Mouse (Mus musculus): ENCODE data around the gene Ptges. TPM values are rescaled to one million over a fixed set of nuclear protein-coding genes. Genes with fewer than 3 reads are reported as not detected.
A peak's percentile ranks its signal among the peaks of the same experiment; 100 is the strongest.
"Not testable (repeated sequence)": the region's sequence is repeated elsewhere in the genome, so short reads cannot be mapped to it uniquely, and the experiment has no call there.

Gene Ptges
- polyA plus RNA-seq (2012; rRNA removed) = 64.8 and 69.3 TPM in 2 replicates

DNA sequence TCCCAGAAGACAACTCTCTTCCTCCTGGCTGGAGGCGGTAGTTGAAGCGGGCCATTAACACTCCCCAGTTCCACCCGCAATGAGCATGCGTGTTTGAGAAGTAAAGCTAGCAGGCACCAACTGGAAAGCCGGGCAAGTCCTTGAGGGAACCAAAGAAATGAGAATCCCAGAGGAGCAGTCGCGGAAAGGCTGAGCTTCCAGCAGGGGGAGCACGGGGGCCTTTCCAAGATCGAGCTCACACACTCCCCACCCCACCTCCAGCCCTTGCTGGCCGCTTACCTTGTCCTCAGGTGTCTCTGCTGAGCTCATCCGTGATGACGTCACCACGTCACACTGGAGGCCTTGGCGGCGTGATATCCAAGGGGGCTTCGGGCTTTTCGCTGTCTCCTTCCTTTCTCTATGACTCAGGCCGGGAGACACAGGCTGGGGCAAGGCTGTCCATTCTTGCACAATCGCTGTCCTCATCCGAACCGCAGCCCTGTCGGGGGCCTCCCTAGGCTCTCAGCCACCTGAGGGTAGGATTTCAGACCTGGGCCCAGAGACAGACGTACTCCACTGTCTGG, at the start of gene Ptges:
TSS of gene Ptges (minus strand) at position 381 of the 563 bp plus-strand sequence.
- DNase-seq (ENCODE audit: low spot score) = peak; percentile 45

DNA sequence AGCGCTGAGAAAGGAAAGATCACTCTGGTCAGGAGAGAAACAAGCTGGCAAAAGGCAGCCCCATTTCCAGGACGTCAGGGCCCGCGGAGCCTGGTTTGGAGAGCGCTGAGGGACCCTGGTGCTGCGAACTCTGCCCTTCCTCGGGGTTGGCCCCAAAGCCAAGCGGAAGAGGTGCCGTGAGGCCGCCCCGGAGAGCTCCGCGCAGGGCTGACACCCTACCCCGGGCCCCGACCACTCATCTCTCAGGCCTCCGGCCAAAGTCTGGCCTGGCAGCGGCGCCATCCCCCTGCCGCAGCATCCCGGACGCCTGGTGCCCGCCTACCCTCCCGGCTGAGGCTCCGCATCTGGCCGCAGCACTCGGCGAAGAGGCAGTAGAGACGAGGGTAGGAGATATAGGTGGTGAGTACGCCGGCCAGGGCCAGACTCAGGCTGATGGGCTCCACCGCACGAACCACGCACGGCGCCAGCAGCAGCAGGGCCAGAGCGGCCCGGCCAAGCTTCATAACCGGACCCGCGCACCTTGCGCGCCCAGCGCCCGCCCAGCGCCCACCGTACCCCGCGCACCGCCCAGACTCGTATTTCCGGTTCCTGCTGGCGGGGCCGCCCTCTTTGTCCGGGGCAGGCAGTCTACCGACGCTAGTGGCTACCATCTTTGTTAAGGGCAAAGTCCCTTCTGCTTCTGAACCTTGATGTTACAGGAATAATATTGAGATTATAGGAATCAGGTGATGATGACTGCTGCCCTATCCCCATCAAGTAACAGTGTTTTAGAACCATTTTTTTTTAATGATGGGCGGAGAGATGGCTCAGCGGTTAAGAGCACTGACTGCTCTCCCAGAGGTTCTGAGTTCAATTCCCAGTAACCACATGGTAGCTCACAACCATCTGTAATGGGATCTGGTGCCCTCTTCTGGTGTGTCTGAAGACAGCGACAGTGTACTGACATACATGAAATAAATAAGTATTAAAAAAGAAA, 38.0 kb upstream of the Ptges start, which contains the start of gene Tor1a:
TSS of gene Tor1a (minus strand) at position 582 of the 976 bp plus-strand sequence.
- peak; percentile 81 for DNase-seq (ENCODE audit: low spot score)

DNA sequence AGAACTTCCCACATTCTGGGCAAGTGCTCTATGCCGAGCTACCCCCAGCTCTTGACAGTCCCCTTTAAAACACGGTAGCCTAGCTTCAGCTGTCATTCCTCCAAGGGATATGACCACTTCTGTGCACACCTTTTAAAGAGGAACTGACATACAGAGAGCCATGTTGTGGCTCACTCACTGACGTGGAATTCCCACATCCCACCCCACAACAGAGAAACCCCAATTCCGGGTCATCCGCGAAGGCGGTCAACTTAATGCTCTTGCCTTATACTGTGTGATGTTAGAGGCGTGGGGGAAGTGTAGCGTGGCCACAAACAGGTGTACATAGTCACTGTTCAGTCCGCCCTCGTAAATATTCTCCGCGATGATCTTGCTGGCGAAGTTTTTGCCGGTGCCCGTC, 37.2 kb upstream of the Ptges start:
- DNase-seq (ENCODE audit: low spot score) = no peak

DNA sequence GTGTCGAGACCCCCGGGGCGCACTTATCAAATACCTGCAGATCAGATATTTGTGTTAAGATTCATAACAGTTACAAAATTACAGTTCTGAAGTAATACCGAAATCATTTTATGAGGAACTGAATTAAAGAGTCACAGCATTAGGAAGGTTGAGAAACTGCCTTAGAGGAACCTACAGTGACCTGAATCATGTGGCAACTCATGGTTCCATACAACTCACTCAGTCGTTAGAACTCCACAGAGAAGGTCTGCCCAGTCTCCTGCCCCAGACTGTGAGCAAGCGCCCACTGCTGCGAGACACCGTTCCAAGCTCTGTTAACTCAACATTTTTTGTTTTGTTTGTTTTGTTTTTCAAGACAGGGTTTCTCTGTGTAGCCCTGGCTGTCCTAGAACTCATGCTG, 36.0 kb upstream of the Ptges start:
- no peak for DNase-seq (ENCODE audit: low spot score)

DNA sequence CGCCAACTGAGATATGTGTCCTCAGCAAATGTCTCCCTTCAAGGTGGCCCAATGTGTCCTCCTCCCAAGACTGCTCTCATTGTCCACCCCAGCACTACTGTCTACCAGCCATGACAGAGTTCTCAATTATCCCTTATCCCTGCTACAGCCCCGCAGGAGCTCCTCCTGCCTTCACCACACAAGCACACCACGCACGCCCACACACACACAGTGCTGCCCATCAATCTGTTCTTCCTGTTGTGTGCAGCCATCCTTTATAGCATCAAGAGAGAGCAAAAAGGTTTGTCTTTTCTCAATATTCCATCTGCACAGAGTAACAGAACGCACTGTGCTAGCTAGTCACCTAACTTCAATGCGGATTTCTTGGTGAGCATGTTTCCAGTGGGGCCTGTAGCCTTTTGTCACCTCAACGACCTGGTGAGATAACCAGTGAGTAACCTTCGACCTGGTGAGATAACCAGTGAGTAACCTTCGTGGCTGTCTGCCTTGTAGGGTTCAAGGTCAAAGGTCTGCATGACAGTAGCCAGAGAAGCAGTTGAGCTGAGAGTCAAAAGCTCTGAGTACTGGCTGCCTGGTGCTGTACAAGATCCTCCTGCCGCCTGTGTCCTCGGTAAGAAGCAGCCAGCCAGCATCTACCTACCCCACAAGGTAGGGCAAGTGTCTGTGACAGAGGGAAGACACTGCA, 33.0 kb upstream of the Ptges start:
- DNase-seq (ENCODE audit: low spot score) = no peak

DNA sequence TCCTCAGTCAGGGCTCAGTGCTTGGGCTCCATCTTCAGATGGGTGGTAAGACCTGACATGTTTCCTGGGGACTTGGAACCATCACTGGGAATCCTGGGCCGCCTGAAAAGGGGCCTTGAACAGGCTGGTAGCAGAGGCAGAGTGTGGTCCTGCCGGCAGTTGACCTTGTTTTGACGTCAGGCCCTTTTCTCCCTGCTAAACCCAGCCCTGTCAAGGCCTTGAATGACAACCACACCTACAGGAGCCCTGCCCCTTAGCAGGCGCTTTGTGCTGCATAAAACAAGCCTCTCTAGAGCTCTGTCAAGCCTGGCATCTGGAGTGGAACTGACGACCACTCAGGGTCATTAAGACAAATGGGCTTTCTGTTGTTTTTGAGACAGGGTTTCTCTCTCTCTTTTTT, 30.2 kb upstream of the Ptges start:
- DNase-seq (ENCODE audit: low spot score) = no peak

DNA sequence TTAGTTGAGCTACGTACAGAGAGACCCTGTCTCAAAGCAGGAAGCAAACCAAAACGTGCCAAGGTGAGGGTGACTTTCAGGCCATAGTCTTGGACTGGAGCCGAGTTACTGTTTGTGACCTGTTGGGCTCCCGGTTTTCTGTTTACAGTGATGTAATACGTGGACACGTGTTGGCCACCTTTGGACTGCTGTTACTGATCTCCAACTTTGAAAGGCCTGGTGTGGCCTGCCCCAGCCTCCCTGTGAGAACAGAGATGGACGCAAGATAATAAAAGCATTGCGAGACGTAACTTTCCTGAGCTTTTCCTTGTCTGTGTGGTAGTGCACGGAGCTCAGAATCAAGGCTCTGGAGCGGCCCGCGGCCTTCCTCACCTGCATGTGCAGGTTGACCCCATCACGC, 29.1 kb upstream of the Ptges start:
- DNase-seq (ENCODE audit: low spot score) = no peak

DNA sequence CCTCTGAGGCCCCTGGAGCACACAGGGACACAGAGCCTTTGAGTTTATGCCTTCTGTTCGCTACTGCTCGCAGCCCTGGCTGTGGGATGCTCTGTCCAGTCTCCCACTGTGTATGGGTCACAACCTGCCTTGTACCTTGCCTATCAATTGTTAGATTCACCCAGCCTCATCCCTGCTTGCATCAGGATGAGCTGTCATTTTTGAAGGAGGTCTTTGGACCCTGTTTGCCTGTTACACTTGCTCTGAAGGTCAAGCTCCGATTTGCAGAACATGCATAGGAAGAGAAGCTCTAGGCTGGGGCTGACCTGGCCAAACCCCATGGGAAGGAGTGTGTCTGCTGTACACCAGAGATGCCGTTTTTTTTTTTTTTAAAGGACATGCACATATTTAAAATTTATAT, 27.8 kb upstream of the Ptges start:
- no peak for DNase-seq (ENCODE audit: low spot score)

DNA sequence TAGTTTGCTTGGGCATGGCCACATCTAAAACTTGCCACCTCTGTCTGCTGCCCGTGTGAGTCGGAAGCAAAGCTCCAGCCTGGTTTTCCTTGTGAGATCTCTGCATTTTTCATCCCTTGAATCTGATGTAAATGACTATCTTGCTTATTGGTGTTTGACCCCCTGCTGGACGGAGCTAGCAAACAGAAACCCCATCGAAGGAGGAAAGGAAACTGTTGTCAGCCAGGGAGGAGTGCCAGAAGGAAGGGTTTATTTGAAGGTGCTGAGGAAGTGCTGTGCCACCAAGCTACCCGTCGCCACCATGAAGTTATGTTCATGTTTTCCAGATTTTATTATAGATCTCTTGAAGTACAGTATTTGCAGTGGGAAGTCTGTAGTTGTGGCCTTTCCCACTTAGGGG, 25.1 kb upstream of the Ptges start:
- DNase-seq (ENCODE audit: low spot score) = no peak

DNA sequence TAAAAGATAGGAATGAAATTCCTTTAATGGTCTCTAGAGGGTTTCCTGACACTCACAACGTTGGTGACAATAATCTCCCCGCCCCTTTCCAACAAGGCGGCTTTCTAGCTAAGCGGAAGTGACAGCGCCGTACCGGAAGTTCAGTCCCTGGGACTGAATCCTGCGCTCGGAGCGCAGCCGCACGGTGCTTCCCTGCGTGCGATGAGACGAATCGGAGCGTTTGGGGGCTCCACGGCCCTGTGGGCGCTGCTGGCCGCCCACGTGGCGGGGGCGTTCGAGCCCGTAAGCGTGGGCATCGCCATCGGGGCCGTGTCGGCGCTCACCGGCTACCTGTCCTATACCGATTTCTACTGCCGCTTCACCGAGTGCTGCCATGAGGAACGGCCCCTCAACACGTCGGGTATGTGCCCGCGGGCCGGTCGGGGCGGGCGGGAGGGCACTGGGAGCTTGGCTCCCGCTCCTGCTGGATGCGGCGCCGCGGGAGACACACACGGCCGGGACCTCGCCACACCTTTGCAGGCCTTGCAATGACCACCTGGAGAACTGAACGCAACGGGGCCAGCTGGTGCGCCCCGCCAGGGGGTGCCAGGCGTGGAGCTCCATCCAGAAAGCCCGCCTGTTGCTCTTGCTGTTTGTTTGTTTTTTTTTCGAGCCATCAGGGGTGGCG, 23.3 kb upstream of the Ptges start, which contains the start of gene Tor1b:
TSS of gene Tor1b (plus strand) at position 136 of the 667 bp plus-strand sequence.
- peak; percentile 63 for DNase-seq (ENCODE audit: low spot score)

DNA sequence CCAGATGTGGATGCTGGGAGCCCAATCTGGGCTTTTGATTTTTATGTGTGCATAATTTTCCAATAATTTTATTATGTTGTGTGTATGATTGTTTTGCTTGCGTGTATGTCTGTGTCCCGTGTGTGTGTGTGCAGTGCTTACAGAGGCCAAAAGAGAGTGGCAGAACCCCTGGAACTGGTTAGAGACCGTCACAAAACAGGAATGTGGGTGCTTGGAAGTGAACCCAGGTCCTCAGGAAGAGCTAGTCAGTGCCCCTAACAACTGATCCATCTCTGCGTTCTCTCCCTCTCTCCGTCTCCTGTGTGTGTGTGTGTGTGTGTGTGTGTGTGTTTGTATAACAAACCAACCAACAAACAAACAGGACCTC, 22.8 kb upstream of the Ptges start:
- DNase-seq (ENCODE audit: low spot score) = no peak

DNA sequence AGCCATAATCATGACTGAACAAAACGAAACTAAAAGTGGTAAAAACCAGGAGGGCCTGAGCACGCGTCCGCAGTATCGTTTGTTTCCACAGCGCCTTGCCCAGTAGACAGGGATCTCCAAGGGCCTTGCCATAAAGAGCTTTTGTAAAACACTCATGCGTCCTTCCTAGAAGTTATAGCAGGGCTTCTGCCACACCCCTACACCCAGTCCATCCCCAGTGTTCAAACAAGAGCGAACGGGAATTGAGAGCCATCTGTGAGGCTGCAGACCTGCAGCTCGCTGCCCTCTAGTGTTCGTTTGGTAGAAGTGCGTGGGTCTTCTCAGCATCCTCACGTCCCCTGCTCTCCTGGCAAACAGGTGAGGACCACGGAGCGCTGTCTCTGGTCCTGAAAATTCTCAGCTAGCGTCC, 12.9 kb upstream of the Ptges start:
- DNase-seq (ENCODE audit: low spot score) = no peak

DNA sequence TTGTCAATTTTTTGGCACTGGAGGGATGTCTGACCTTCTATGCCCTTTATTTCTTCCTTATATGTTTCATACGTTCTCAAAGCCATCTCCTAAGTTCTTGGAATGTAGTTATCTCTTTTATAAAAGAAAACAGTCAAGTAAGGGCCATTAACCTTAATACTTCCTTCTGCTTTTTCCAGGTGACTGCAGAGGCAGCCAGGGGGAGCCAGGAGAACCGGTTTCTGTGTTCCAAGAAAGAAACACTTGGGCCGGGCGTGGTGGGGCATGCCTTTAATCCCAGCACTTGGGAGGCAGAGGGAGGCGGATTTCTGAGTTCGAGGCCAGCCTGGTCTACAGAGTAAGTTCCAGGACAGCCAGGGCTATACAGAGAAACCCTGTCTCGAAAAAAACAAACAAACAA, 12.5 kb upstream of the Ptges start:
- DNase-seq (ENCODE audit: low spot score) = not testable (repeated sequence)

DNA sequence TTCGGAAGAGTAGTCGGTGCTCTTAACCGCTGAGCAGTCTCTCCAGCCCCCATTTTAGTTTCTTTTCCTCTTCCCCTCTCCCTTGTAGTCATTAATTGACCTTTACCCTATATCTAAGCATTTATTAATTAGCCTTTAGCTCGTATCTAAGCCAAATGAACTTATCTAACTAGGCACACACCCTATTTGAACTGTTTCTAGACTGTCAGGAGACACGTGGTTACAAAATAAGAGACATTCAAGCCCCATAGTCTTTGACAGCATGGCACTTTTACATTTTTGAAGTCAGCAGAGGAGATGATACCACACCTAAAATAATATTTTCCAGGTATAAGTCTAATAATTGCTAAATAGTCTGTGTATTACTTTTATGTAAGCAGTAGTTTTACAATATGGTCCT, 11.9 kb upstream of the Ptges start:
- no peak for DNase-seq (ENCODE audit: low spot score)

DNA sequence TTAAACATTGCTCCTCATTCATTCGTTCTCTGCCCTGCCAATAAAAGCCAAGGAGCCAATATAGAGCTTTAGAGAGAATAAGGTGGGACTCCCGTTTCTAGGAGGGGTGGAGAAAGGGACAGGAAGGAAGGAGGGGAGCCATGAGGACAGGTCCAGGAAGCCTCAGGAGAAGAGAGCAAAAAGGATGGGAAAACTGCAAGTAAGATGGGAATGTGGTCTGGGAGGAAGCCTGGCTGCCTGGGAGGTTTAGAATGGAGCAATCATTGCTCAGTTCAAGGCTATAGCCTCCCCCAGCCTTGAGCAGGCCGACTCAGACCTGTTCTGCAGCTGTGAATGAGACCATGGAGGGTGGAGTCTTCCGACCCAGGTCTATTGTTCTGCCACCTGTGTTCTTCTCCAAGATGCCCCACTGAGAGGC, 8.9 kb upstream of the Ptges start:
- no peak for DNase-seq (ENCODE audit: low spot score)

DNA sequence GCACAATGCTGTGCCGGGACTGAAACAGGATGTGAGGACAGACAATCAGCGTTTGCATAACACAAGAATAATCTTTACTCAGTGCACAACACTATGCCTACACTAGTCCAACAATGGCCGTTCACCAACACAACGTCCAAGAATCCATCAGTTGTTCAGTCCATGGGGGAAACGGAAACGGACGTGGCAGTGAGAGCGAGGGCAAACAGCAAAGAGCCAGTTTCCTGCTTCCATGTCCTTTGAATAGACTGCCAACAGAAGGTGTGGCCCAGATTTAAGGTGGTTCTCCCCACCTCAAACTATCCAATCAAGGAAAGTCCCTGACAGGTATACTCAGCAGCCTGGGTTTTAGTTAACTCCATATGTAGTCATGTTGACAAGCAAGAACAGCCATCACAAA, 8.1 kb upstream of the Ptges start:
- no peak for DNase-seq (ENCODE audit: low spot score)

DNA sequence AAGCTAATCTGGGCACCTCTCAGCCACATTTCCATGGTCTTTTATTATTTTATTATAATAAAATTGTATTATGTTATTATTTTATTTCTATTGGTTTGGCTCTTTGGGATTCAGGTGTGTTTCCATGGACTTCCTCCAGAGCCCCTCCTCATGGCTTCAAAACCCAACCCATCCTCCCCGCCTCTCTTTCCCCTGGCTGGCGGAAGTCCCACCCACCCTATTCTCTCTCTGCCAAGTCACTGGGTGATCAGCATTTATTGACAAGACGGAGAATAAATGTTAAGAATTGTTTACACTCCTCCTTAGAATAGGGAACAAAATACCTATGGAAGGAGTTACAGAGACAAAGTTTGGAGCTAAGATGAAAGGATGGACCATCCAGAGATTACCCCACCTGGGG, 7.1 kb upstream of the Ptges start:
- no peak for DNase-seq (ENCODE audit: low spot score)

DNA sequence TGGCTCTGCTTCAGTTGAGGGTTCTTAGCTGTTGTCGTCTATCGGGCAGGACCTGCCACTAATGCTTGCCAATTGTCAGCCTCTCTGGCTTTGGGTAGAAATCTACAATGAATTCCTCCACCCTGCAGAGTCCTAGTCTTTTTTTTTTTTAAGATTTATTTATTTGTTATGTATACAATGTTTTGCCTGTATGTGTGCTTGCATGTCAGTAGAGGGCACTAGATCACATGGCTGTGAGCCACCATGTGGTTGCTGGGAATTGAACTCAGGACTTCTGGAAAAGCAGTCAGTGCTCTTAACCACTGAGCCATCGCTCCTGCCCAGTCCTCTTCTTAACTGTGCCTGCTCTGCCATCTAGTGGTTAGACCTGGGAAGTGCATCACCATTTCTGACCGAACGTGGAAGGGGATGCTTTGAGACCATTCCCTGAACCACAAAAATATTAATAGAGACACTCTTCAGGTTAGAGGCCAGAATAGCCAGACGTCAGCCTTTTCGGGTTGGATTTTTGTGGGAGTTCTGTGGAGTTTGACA, 4.3 kb upstream of the Ptges start:
- no peak for DNase-seq (ENCODE audit: low spot score)

DNA sequence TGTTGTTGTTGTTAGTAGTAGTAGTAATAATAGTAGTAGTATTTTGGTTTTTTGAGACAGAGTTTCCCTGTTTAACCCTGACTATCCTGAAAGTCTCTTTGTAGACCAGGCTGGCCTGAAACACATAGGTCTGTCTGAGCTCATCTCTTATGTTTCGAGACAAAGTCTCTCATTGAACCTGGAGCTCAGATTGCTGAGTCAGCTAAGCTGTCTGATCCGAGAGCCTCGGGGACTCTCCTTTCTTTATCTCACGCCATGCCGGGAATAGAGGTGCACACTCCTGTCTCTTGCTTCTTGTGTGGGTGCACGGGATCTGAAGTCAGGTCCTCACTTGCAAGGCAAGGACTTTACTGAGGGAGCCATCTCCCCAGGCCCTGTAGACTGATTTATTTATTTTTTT, 3.4 kb upstream of the Ptges start:
- DNase-seq (ENCODE audit: low spot score) = no peak

DNA sequence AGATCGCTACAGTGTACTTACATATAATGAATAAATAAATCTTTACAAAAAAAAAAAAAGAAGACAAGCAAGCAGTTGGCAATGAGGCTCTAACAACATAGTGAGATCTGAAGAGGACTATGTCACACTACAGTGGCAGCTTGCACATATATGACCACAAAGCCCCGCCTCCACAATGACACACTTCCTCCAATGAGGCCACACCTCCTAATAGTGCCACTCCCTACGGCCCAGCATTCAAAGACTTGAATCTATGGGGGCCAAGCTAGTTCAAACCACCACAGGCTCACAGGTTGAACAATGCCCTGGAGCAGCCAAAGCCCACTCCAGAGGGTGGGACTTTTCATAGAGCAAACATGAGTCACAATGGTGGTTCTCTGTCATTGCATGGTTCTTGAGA, 2.3 kb upstream of the Ptges start:
- no peak for DNase-seq (ENCODE audit: low spot score)

DNA sequence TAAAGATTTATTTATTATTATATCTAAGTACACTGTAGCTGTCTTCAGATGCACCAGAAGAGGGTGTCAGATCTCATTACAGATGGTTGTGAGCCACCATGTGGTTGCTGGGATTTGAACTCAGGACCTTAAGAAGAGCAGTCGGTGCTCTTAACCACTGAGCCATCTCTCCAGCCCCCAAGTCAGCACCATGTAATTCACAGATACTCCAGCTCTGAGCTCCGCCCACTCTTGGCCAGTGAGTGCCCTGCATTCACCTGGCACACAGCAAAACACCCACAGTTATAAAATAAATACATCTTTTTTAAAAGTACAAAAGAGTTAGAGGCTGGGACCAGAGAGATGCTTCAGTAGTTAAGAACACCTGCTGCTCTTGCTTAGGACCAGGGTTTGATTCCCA, 1.2 kb upstream of the Ptges start:
- not testable (repeated sequence) for DNase-seq (ENCODE audit: low spot score)
